Mouse (Mus musculus): Measurements from ENCODE around the gene Agrn.
"Not testable (repeated sequence)": the region's sequence is repeated elsewhere in the genome, so short reads cannot be mapped to it uniquely, and the experiment has no call there.

The Agrn gene

DNA sequence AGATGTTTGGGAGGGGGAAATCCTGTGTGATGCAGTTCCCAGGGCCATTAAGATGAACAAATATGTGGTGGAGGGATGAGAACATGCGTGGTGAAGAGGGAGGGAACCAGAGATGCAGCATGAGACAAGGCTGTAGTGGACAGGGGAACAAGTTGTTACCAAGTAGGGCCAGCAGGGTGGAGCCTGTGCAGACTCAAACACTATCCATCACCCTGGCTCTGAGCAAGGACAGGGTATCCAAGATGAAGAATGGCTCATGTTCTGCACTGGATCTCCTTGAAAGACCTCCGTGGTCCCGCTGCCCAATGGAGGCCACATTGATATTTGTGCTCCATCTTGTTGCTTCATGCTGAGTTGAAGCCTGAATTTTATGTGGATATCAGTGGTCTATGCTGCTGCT lies 42.5 kb downstream of the Agrn start:
- no peak for DNase-seq (ENCODE audit: low read depth, low spot score)

DNA sequence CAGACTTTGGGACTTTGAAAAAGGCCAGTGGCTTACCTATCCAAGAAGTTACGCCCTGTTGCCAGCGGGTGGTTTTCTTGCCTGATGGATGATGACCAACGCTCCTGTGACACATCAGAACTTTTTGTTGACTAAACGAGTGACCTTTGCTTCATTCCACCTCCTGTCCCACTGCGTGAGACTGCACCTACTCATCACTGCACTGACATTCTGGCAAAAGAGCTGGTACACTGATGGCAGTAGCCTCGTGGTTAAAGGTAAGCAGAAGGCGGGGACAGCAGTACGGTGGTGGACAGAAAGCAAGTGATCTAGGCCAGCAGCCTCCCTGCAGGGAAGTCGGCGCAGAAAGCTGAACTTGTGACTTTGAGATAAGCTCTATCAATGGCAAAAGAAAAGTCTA lies 46.4 kb downstream of the Agrn start:
- not testable (repeated sequence) for DNase-seq (ENCODE audit: low read depth, low spot score)

DNA sequence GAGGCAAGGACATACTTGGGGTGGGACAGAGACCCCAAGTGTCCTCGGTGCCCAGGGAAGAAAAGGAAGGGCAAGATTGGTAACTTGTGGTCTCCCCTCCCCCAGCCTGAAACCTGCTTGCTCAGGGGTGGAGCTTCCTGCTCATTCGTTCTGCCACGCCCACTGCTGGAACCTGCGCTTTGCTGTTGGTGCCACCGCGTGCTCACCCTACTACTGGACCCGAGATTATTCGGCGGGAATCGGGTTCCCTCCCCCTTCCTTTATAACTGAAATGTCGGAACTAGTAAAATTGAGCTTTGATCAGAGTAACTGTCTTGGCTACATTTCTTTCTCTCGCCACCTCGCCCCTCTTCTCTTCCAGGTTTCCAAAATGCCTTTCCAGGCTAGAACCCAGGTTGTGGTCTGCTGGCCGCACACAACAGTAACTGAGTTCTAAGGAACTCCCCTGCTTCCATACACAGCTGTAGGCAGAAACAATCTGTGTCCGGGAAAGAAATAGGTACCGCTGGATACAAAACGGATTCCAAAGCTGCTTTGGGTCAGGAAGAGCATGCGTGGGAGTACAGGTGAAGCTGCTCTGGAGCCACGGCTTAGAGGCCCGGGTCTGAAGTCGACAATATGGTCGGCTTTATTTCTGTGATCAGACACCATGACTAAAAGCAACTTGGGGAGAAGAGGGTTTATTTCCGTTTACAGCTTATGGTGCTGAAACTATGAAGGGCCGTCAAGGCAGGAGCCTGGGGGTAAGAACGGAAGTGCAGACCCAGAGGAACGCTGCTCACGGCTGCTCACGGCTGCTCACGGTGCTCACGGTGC lies 60.8 kb downstream of the Agrn start:
- DNase-seq (ENCODE audit: low read depth, low spot score), result no peak

DNA sequence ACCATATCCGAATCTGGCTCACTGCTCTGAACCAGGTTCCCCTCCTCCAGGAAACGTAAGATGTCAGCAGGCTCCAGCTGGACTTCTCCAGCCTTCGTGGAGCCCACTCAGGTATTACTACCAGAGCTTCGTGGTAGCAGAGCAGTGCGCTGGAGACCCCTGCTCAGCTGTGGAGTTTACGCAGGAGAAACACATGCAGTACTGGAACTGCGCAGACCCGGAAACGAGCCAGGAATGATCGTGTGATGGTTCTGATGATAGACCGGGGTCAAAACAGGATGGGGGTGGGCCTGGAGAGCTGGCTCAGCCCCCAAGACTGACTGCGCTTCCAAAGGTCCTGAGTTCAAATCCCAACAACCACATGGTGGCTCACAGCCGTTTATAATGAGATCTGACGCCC lies 61.5 kb downstream of the Agrn start:
- no peak for DNase-seq (ENCODE audit: low read depth, low spot score)

DNA sequence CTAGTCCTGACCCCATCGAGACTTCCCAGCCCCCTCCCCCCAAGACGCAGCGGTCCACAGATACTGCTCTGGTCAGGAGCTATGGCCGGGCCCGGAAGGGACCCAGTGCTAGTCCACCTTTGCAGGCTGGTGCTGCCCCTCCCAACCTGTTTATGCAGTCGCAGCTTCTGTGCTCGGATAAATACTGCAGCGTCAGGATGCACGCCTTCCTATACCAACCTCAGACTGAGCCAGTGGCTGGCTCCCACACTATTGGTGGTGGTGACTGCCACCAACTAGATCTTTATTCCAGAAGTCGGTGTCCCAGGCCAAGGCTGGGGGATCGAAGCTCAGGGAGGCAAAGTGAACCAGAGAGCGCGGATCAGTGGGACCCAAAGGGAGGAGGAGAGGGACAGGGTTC lies 62.2 kb downstream of the Agrn start:
- DNase-seq (ENCODE audit: low read depth, low spot score), result no peak

DNA sequence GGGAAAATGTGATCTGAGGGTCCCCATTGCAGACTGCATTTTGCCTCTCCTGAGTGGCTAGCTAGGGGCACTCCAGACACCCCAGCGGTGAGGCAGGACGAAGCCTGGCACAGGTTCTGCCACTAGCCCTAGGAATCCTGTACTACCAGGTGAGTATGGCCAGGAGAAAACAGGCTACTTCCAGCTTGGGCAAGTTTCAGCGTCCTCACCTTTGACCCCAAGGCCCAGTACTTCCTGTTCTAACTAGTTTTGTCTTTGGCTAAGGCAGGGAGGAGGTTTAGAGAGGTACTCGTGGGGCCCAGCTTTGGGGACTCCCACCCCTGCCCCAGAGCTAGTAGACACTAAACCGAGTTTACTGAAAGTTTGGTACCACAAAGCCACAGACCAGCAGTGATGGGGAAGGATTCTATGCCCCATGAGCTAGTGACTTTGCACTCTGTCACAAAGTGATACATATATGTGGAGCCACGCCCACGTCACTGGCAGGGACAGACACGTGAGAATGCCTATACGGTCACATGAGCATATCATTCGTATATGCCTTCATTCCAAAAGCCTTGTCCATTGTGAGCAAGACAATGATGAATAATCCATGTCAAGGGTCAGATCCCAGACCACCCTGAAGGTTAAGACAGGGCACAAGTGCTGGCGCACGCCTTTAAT lies 63.2 kb downstream of the Agrn start:
- no peak for DNase-seq (ENCODE audit: low read depth, low spot score)

DNA sequence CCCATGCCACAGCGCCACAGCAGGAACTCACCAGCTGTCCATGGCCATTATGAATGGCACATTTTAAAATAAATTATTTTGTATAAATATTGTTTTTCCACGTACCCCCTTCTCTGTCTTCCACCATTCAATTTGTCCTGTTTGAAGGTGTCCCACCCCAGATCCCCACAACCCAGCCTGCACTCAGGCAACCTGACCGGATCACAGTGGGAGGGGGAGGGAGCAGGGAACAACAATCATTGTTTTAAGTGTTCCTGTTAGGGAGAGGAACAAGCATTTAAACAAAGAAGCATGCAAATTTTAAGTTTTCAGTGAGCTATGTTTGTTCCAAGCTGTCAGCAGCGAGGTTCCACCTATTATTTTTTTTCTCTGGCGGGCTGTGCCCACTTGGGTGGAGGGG lies 64.0 kb downstream of the Agrn start:
- DNase-seq (ENCODE audit: low read depth, low spot score), result no peak

DNA sequence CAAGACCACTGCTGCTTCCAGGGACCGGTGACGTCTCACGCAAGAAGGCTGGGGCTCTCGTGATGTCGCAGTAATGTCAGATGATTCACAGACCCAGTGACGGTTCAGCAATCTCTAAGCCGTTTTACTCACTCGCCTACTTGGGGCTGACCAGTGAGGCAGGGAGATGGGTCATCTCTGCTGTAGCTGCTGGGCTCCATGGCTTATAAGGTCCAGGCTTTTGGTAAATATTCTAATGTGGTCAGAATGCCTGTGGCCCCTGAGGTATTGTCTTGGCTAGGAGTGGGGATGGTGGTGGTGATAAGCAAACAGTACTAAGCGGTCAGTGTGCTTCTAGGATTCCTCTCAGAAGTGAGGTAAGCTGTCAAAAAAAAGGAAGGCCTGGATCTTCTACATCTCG lies 66.3 kb downstream of the Agrn start:
- DNase-seq (ENCODE audit: low read depth, low spot score), result no peak

DNA sequence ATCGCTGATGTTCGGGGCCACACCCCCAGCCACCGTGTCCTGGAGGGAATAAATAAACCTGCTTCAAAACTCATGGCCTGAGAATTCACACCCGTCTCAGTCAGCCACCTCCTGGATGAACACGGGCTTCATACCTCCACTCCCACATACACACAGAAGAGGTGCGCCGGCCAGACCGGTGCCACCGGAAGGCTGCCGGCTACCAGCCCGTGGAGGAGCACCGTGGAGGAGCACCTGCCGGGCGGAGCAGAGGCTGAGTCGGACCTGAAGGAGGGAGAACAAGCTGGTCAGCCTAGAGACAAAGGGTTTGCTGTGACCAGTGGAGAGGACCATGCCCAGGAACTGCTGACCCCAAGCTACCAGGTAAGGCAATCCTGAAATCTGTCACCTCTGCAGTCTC lies 66.9 kb downstream of the Agrn start, which contains the start of gene Rnf223:
Rnf223 (plus strand) TSS at position 78 of the 400 bp plus-strand sequence.
- no peak for DNase-seq (ENCODE audit: low read depth, low spot score)

DNA sequence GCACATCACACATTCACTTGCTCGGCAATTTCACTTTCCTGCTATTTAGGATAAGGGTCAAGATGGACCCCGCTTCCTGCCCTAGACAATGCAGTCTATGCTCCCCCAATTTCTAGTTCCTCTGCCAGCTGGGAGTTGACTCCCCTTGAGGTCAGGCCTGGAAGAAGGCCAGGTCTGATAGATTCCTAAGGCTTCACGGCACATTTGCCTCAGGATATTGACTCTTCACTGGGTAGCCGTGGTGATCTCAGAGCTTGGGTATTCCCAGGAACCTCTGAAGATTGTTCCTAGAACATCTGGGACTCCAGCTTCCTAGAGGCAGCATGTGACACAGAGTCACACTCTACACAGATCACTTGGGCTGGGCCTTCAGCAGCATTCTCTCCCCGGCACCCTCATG lies 68.5 kb downstream of the Agrn start:
- no peak for DNase-seq (ENCODE audit: low read depth, low spot score)

DNA sequence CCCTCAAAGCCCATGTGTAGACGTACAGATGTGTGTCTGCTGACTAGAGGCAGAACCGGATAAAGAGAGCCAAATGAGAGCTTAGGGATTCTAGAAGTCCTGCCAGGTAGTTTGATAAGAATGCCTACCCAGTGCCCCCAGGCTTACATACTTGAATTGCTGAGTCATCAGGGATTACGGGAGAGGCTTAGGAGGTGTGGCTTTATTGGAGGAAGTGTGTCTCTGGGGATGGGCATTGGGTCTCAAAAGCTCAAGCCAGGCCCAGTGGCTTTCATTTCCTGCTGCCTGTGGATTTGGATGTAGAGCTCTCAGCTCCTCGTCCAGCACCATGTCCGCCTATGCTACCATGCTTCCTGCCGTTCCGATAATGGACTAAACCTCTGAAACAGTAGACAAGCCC lies 70.4 kb downstream of the Agrn start:
- DNase-seq (ENCODE audit: low read depth, low spot score), result no peak

DNA sequence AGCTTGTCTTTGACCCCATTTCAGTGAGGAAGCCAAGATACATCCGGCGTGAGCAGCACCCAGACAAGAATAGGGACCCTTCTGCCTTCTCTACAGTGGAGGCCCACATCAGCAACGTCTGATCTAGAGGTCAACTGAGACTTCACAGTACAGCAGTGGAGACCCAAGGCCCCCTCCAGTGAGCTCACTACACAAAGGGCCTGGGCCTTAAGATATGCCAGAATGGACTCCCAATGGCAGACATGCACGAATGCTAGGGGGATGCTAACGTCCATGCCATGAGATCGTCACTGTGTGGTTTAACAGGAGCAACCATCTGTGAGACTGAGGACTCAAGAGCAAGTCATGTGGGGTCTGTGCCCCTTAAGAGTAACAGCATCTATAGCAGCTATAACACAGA lies 71.9 kb downstream of the Agrn start:
- DNase-seq (ENCODE audit: low read depth, low spot score), result no peak

DNA sequence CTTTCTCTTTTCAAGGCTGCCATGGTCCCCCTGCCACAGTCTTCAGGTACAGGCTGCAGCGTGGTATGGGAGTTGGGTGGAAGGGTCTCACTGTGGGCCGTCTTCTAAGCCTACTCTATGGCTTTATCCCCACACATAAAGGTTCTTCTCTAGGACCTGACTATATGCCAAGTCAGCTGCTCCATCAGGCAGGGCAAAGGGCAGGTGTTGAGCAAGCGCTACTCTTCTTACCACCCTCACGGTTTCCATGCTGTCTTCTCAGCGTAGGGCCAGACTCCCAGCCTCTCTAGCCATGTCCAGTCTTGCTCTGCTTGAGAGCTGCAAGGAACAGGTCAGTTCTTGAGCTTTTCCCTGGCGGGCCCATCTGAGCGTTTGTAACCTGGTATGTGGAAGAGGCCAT lies 73.2 kb downstream of the Agrn start:
- no peak for DNase-seq (ENCODE audit: low read depth, low spot score)
